29 mouse cellular contexts compared by ENCODE assay signal in genomic region chr6:108148435-108148834, GRCm38 (mm10). TPM values are rescaled to one million over a fixed set of nuclear protein-coding genes. Genes with fewer than 3 reads are reported as not detected.
A peak's percentile ranks its signal among the peaks of the same experiment; 100 is the strongest.
DNase-seq lines count a peak whose midpoint lies in the region; ATAC-seq and TF ChIP-seq lines count a peak whose summit lies in the region.
"Had no signal": no experiment of that assay in that cellular context is flagged by ENCODE, and none has a peak within 500 bp of the region (broad histone marks: within the 10 kb centered on the region; RNA-seq: fewer than 3 reads in every experiment).

No protein-coding gene starts in this region.

- TF ChIP-seq CTCF in forebrain, postnatal 0 days (IDR thresholded peaks at IDR 0.05; ENCODE audit: low read depth), result no peak
- 0 out of 2 replicates have a peak, but pooled peaks have one; percentile 4 for TF ChIP-seq CTCF in liver, postnatal 0 days (IDR thresholded peaks at IDR 0.05; ENCODE audit: low read depth)

- no peak overlapping the region for H3K9ac ChIP-seq in forebrain, postnatal 0 days
- no peak overlapping the region for H3K9ac ChIP-seq in liver, postnatal 0 days (replicated peaks)
- H3K9ac ChIP-seq in liver, embryonic 11.5 days (ENCODE audit: low read depth, low read length), result no peak overlapping the region
- H3K9ac ChIP-seq in intestine, embryonic 15.5 days, result no peak overlapping the region
- H3K9ac ChIP-seq in hindbrain, embryonic 11.5 days (ENCODE audit: low read depth, low read length), result no peak overlapping the region
- H3K9ac ChIP-seq: forebrain, embryonic 13.5 days; hindbrain, embryonic 15.5 days; kidney, embryonic 15.5 days; limb, embryonic 15.5 days; liver, embryonic 14.5 days; lung, embryonic 14.5 days; midbrain, embryonic 15.5 days had no signal

- DNase-seq in forebrain, postnatal 0 days, result no peak
- DNase-seq in forebrain, embryonic 10.5 days (ENCODE audit: extremely low spot score, low spot score), result no peak
- DNase-seq in liver, postnatal 0 days, result no peak
- DNase-seq in liver, embryonic 11.5 days (ENCODE audit: low spot score), result no peak
- DNase-seq in thymus, postnatal 25 days, result peak; percentile 31
- no peak for DNase-seq in hindbrain, embryonic 11.5 days (ENCODE audit: low spot score)
- DNase-seq in layer of hippocampus, adult 8-10 months (ENCODE audit: low spot score in 2 of 2), result no peak
- DNase-seq: cerebellum, adult 2 months; cerebellum, postnatal 14 days; gastrocnemius, postnatal 25 days; heart, adult 18-20 months; heart, postnatal 4 days; layer of hippocampus, adult 9-11 months; lung, embryonic 14.5 days; lung, postnatal 14 days; right cerebral cortex, adult 18-20 months; right cerebral cortex, postnatal 4 days had no signal

- H3K4me2 ChIP-seq in forebrain, postnatal 0 days (ENCODE audit: low read depth), result no peak overlapping the region
- H3K4me2 ChIP-seq in liver, postnatal 0 days (ENCODE audit: low read depth, low read length), result no peak overlapping the region
- H3K4me2 ChIP-seq in liver, embryonic 11.5 days, result no peak overlapping the region
- no peak overlapping the region for H3K4me2 ChIP-seq in intestine, embryonic 15.5 days (replicated peaks)
- H3K4me2 ChIP-seq in hindbrain, embryonic 11.5 days (replicated peaks; ENCODE audit: low read depth, low read length), result no peak overlapping the region
- H3K4me2 ChIP-seq: forebrain, embryonic 13.5 days; heart, embryonic 11.5 days; hindbrain, embryonic 15.5 days; kidney, embryonic 15.5 days; limb, embryonic 15.5 days; lung, embryonic 14.5 days; midbrain, embryonic 15.5 days had no signal

- H3K4me3 ChIP-seq in forebrain, postnatal 0 days (ENCODE audit: low read depth, low read length), result no peak overlapping the region
- no peak overlapping the region for H3K4me3 ChIP-seq in forebrain, embryonic 10.5 days
- H3K4me3 ChIP-seq in liver, postnatal 0 days (ENCODE audit: low read depth, low read length), result no peak overlapping the region
- H3K4me3 ChIP-seq in liver, embryonic 11.5 days (ENCODE audit: low read depth, low read length), result no peak overlapping the region
- no peak overlapping the region for H3K4me3 ChIP-seq in intestine, embryonic 15.5 days (replicated peaks)
- H3K4me3 ChIP-seq in hindbrain, embryonic 11.5 days (ENCODE audit: low read depth, low read length), result no peak overlapping the region
- H3K4me3 ChIP-seq: erythroblast, embryonic 14.5 days; forebrain, embryonic 13.5 days; hindbrain, embryonic 15.5 days; kidney, embryonic 15.5 days; limb, embryonic 10.5 days; limb, embryonic 15.5 days; midbrain, embryonic 15.5 days had no signal

- 0 out of 2 replicates have a peak, but pooled peaks cover 8% of the 10 kb centered on the region for H3K36me3 ChIP-seq in forebrain, postnatal 0 days (ENCODE audit: insufficient read depth)
- H3K36me3 ChIP-seq in forebrain, embryonic 10.5 days (replicated peaks), result peaks cover 11% of the 10 kb centered on the region; the same call in 1 of the 2 replicates
- no peaks in the 10 kb centered on the region for H3K36me3 ChIP-seq in liver, postnatal 0 days (replicated peaks; ENCODE audit: insufficient read depth, low read length)
- no peaks in the 10 kb centered on the region for H3K36me3 ChIP-seq in liver, embryonic 11.5 days (ENCODE audit: control insufficient read depth, insufficient read depth, low read length)
- no peaks in the 10 kb centered on the region for H3K36me3 ChIP-seq in intestine, embryonic 15.5 days
- H3K36me3 ChIP-seq in hindbrain, embryonic 11.5 days (ENCODE audit: control insufficient read depth, insufficient read depth, low read length), result no peaks in the 10 kb centered on the region
- H3K36me3 ChIP-seq: hindbrain, embryonic 15.5 days; midbrain, embryonic 15.5 days had no signal

- peak overlapping the region; percentile 55 for H3K27ac ChIP-seq in forebrain, postnatal 0 days (ENCODE audit: low read depth, low read length)
- H3K27ac ChIP-seq in forebrain, embryonic 10.5 days, result no peak overlapping the region
- no peak overlapping the region for H3K27ac ChIP-seq in liver, postnatal 0 days (ENCODE audit: low read depth)
- no peak overlapping the region for H3K27ac ChIP-seq in liver, embryonic 11.5 days (ENCODE audit: low read depth, low read length)
- no peak overlapping the region for H3K27ac ChIP-seq in intestine, embryonic 15.5 days
- H3K27ac ChIP-seq in hindbrain, embryonic 11.5 days (ENCODE audit: low read depth, low read length), result no peak overlapping the region
- H3K27ac ChIP-seq: forebrain, embryonic 13.5 days; hindbrain, embryonic 15.5 days; kidney, embryonic 15.5 days; limb, embryonic 10.5 days; limb, embryonic 15.5 days; liver, embryonic 14.5 days; midbrain, embryonic 15.5 days; stomach, postnatal 0 days had no signal

- no peaks in the 10 kb centered on the region for H3K27me3 ChIP-seq in forebrain, postnatal 0 days (ENCODE audit: insufficient read depth, low read length)
- H3K27me3 ChIP-seq in forebrain, embryonic 10.5 days (ENCODE audit: poor library complexity, severe bottlenecking), result no peaks in the 10 kb centered on the region
- H3K27me3 ChIP-seq in liver, postnatal 0 days (ENCODE audit: insufficient read depth, low read length), result no peaks in the 10 kb centered on the region
- H3K27me3 ChIP-seq in liver, embryonic 11.5 days (replicated peaks; ENCODE audit: control insufficient read depth, insufficient read depth, low read length), result no peaks in the 10 kb centered on the region
- H3K27me3 ChIP-seq in intestine, embryonic 15.5 days (replicated peaks), result no peaks in the 10 kb centered on the region
- H3K27me3 ChIP-seq in hindbrain, embryonic 11.5 days (ENCODE audit: control insufficient read depth, insufficient read depth, low read length), result no peaks in the 10 kb centered on the region
- H3K27me3 ChIP-seq: forebrain, embryonic 13.5 days; hindbrain, embryonic 15.5 days; kidney, embryonic 15.5 days; limb, embryonic 15.5 days; midbrain, embryonic 15.5 days had no signal

- H3K4me1 ChIP-seq in forebrain, postnatal 0 days (ENCODE audit: insufficient read depth), result peaks cover 10% of the 10 kb centered on the region; the same call in 1 of the 2 replicates
- peaks cover 25% of the 10 kb centered on the region for H3K4me1 ChIP-seq in forebrain, embryonic 10.5 days
- 0 out of 2 replicates have a peak, but pooled peaks cover 2% of the 10 kb centered on the region for H3K4me1 ChIP-seq in liver, postnatal 0 days (ENCODE audit: insufficient read depth)
- H3K4me1 ChIP-seq in liver, embryonic 11.5 days (replicated peaks; ENCODE audit: control insufficient read depth, insufficient read depth, low read length), result no peaks in the 10 kb centered on the region
- no peaks in the 10 kb centered on the region for H3K4me1 ChIP-seq in intestine, embryonic 15.5 days (replicated peaks)
- no peaks in the 10 kb centered on the region; the same call in 1 of the 2 replicates for H3K4me1 ChIP-seq in hindbrain, embryonic 11.5 days (replicated peaks; ENCODE audit: control insufficient read depth, insufficient read depth, low read length)
- H3K4me1 ChIP-seq: kidney, embryonic 15.5 days; limb, embryonic 10.5 days; limb, embryonic 15.5 days; midbrain, embryonic 15.5 days had no signal

- H3K9me3 ChIP-seq in forebrain, postnatal 0 days (ENCODE audit: low read length), result no peaks in the 10 kb centered on the region
- no peaks in the 10 kb centered on the region for H3K9me3 ChIP-seq in forebrain, embryonic 10.5 days
- no peaks in the 10 kb centered on the region for H3K9me3 ChIP-seq in liver, postnatal 0 days (ENCODE audit: low read length)
- H3K9me3 ChIP-seq in liver, embryonic 11.5 days (ENCODE audit: control insufficient read depth, low read length), result no peaks in the 10 kb centered on the region
- H3K9me3 ChIP-seq in intestine, embryonic 15.5 days, result no peaks in the 10 kb centered on the region
- H3K9me3 ChIP-seq in hindbrain, embryonic 11.5 days (ENCODE audit: control insufficient read depth, low read length), result no peaks in the 10 kb centered on the region
- H3K9me3 ChIP-seq: forebrain, embryonic 13.5 days; hindbrain, embryonic 15.5 days; kidney, embryonic 15.5 days; limb, embryonic 10.5 days; limb, embryonic 15.5 days; midbrain, embryonic 15.5 days had no signal

- no peak for ATAC-seq in forebrain, postnatal 0 days
- no peak for ATAC-seq in liver, postnatal 0 days
- no peak for ATAC-seq in liver, embryonic 11.5 days (replicated peaks; ENCODE audit: low FRiP score)
- peak; percentile 59 for ATAC-seq in intestine, embryonic 15.5 days
- ATAC-seq in hindbrain, embryonic 11.5 days (ENCODE audit: low FRiP score), result no peak
- ATAC-seq: forebrain, embryonic 13.5 days; inflammation-experienced regulatory T-cells, adult 6 months; midbrain, embryonic 15.5 days had no signal

- 47% methylated on average over 3 of the region's 3 CpGs for WGBS in forebrain, postnatal 0 days
- WGBS in forebrain, embryonic 10.5 days, result 78% methylated on average over 3 of the region's 3 CpGs
- 58% methylated on average over 3 of the region's 3 CpGs for WGBS in liver, postnatal 0 days (ENCODE audit: insufficient replicate concordance)
- WGBS in liver, embryonic 11.5 days, result 58% methylated on average over 3 of the region's 3 CpGs
- WGBS in intestine, embryonic 15.5 days, result 59% methylated on average over 3 of the region's 3 CpGs
- 65% methylated on average over 3 of the region's 3 CpGs for WGBS in hindbrain, embryonic 11.5 days

- no peak for TF ChIP-seq EP300 in liver, postnatal 0 days (IDR thresholded peaks at IDR 0.05; ENCODE audit: low read depth)

RNA-seq across cellular contexts. Expression of gene Sumf1, which starts 36.9 kb away (rescaled TPM):
- total RNA-seq in forebrain, postnatal 0 days (2014; rRNA removed), result 15.7 and 18.3 TPM in 2 replicates
- polyA plus RNA-seq in forebrain, postnatal 0 days (2015; fragmentation: Nextera tagmentation; extraction: Ambion mirVana), result 7.7 and 11.6 TPM in 2 replicates
- polyA plus RNA-seq in forebrain, embryonic 10.5 days (2016; fragmentation: Nextera tagmentation; extraction: Ambion mirVana), result 12.8 and 13.0 TPM in 2 replicates
- polyA plus RNA-seq in liver, postnatal 0 days (2015; fragmentation: Nextera tagmentation; extraction: Ambion mirVana), result 12.0 and 13.0 TPM in 2 replicates
- 16.2 and 17.6 TPM in 2 replicates for polyA plus RNA-seq in liver, embryonic 11.5 days (2014; fragmentation: Nextera tagmentation; extraction: Ambion mirVana)
- 22.0 and 22.3 TPM in 2 replicates for polyA plus RNA-seq in intestine, embryonic 15.5 days (2015; fragmentation: Nextera tagmentation; extraction: Ambion mirVana)
- polyA plus RNA-seq in hindbrain, embryonic 11.5 days (2014; fragmentation: Nextera tagmentation; extraction: Ambion mirVana), result 13.3 and 14.6 TPM in 2 replicates
- 10 to 100 TPM; 19.2 to 29.2 (median 22.3) TPM for total RNA-seq in layer of hippocampus, adult 8-10 months (2022)
